Mouse (Mus musculus) heart, embryonic 10.5 days (tissue): ENCODE measurements around the gene Sept9. TPM values are rescaled to one million over a fixed set of nuclear protein-coding genes. Genes with fewer than 3 reads are reported as not detected.
A peak's percentile ranks its signal among the peaks of the same experiment; 100 is the strongest.

ENCODE experiments used
- DNase-seq: peaks from one replicate; pipeline ENCODE4 v3.0.0-alpha.2; 2017; ENCODE audit warnings: low spot score
- H3K27ac ChIP-seq: fragments of 300-500 bp; sonication (generic); 2 replicates; pipeline ENCODE4 v1.5.1; 2016; ENCODE audit warnings: mild to moderate bottlenecking
- H3K27me3 ChIP-seq: fragments of 300-500 bp; sonication (generic); 2 replicates; pipeline ENCODE4 v1.6.1; 2016; ENCODE audit warnings: mild to moderate bottlenecking; ENCODE audit not compliant: poor library complexity, insufficient read depth, severe bottlenecking
- H3K36me3 ChIP-seq: fragments of 300-500 bp; sonication (generic); 2 replicates; pipeline ENCODE4 v1.6.1; 2016; ENCODE audit warnings: mild to moderate bottlenecking, moderate library complexity
- H3K4me1 ChIP-seq: fragments of 300-500 bp; sonication (generic); 2 replicates; pipeline ENCODE4 v1.6.1; 2016; ENCODE audit warnings: mild to moderate bottlenecking
- H3K4me3 ChIP-seq: fragments of 300-500 bp; sonication (generic); 2 replicates; pipeline ENCODE4 v1.5.1; 2016; ENCODE audit warnings: mild to moderate bottlenecking, moderate library complexity
- H3K9me3 ChIP-seq: fragments of 300-500 bp; sonication (generic); 2 replicates; pipeline ENCODE4 v1.6.1; 2016; ENCODE audit warnings: mild to moderate bottlenecking, moderate library complexity
- WGBS: fragments of 180-500 bp; shearing (Covaris S2); methylation state at CpG from one replicate; pipeline ENCODE4 v1.1.7; 2016; 5-methylcytosine and 5-hydroxymethylcytosine counted together
- polyA plus RNA-seq: library from polyadenylated mRNA; unstranded; fragments of >200 nt; fragmentation: Nextera tagmentation; extraction: Ambion mirVana; gene quantifications from 2 replicates; pipeline ENCODE4 v1.2.1, GENCODE M21; 2016

Gene Sept9
- polyA plus RNA-seq, 1 experiment from 2014 or later: 164 TPM

DNA sequence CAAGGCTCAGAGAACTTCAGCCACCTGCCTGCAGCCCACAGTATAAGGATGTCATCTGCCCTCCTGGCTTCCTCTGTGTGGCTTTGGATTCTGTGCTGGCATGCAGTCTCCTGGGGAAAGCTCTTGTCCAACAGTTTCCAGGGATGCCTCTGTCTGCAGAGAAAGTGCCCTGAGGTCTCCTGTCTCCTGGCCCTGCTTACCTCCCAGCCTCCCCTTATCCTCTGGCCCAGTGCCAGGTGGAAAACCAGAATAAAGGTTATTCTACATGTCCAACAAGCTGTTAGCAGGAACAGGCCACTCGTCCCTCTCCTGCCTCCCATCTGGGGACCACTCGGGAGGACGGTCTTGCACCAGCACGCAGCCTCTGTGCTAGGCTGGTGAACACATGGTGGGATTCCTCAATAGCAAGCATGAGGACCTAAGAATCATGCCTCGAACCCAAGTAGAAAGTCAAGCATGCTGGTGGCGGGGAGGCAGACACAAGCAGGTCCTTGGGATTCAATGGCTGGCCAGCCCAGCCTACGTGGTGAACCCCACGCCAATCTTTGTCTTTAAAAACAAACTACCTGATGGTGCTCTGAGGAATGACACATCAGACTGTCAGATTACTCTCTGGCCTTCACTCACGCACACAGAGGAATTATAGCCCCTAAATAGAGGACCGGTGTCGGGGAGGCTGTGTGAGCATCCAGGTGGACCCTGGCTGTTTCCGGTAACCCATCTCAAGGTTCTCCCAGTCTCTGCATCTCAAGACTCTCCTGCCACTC, 111.1 kb downstream of the Sept9 start:
- H3K4me1 ChIP-seq: peaks cover 98% of the 10 kb centered on the region
- H3K9me3 ChIP-seq: no peaks in the 10 kb centered on the region
- H3K27me3 ChIP-seq: no peaks in the 10 kb centered on the region
- no peak for DNase-seq
- H3K27ac ChIP-seq: peak overlapping the region; percentile 83; the same call in 1 of the 2 replicates
- no peak overlapping the region for H3K4me3 ChIP-seq
- WGBS: 82% methylated on average over 12 of the region's 12 CpGs
- H3K36me3 ChIP-seq: 0 out of 2 replicates have a peak, but pooled peaks cover 2% of the 10 kb centered on the region

DNA sequence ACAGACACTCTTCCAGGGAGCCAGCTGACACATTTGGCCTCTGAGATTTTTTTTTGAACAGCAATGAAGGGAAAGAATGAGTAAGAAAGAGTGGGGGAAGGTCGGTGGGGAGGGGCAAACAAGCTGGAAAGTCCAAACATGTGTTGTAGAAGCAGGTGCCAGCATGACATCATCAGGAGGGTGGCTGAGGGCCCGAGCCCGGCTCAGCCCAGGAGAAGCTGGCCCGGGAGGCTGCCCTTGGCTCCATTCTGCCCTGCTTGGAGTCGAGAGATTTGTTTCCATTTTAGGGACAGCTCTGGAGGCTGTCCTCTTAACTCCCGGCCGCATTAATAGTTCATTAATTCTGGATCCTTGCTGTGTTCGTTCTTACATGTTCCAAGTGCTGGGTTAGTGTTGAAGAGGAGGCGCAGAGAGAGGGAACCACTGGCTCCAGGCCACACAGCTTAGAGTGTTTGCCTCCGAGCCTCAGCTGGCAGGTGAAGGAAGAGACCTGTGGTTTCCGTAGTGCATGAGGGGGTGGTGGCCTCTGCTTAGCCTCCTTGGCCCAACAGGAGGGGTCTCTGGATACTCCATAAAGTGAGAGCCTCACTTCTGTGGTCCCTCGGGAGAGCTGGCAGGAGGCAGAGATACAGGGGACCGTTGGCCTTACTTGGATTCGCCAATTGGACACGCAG, 111.8 kb downstream of the Sept9 start:
- WGBS: 65% methylated on average over 15 of the region's 15 CpGs
- Histone ChIP-seq H3K27ac (peak overlapping the region; percentile 75; the same call in 1 of the 2 replicates), H3K27me3 (no peaks in the 10 kb centered on the region), H3K9me3 (no peaks in the 10 kb centered on the region), H3K4me1 (peaks cover 97% of the 10 kb centered on the region), H3K36me3 (0 out of 2 replicates have a peak, but pooled peaks cover 2% of the 10 kb centered on the region), H3K4me3 (no peak overlapping the region)
- no peak for DNase-seq

DNA sequence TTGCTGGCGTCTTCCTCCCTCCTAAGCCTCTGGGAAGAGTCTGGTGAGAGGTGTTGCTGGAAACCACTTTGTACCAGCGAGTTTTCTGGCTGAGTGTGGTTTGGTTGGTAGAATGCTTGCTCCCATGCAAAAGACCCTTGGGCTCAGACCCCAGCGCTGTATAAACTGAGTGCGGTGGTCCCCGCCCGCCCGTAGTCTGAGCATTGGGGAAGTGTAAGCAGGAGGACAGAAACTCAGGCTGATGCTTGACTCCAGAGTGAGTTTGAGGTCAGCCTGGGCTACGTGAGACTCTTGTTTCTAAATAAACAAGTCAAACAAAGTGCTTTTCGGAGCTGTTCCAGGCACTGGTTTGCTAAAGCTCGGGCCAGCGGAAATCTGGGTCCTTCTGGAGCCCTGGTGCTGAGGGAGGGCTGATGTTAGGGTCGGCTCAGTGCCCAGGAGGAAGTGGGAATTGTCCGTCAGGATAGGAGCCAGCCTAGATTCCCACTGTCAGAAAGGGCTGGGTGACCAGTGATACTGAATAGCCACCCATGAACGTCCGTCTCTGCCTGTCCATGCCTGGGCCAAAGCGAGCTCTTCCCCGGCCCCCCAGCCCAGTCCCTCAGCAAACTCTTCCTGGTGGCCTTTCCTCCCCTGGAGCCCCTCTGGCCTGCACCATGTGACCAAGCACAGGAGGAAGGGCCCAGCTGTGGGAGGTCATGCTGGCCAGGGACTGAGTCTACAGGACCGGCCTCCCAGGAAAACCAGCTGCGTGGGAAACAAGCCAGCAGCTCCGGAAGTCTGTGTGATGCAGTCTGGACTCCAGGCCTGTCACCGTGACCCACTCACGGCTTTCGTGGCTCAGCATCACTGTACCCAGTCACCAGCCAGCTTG, 112.8 kb downstream of the Sept9 start:
- DNase-seq: no peak
- H3K36me3 ChIP-seq: no peaks in the 10 kb centered on the region
- H3K4me1 ChIP-seq: peaks cover 97% of the 10 kb centered on the region
- no peaks in the 10 kb centered on the region for H3K9me3 ChIP-seq
- no peak overlapping the region for H3K4me3 ChIP-seq
- WGBS: 64% methylated on average over 23 of the region's 23 CpGs
- no peaks in the 10 kb centered on the region for H3K27me3 ChIP-seq
- H3K27ac ChIP-seq: peak overlapping the region; percentile 75

DNA sequence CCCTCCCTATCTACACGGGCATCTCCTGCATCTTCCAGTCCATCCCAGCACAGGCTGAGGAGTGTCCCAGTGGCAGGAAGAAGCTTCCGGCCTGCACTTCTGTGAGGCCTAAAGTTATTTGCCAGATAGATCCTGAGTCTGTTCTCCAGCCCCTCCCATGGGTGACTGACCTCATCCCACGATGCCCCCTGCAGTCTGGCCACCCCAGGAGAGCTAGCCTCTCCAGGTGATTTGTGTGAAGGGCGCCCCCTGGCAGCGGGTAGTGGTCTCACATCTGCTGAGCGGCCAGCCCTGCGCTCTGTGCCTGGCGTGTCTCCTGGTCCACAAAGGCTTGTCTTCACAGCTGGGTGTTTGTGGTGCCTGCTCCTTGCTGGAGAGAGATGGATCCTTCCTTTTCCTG, 113.5 kb downstream of the Sept9 start:
- Histone ChIP-seq H3K9me3 (no peaks in the 10 kb centered on the region), H3K36me3 (no peaks in the 10 kb centered on the region), H3K27ac (peak overlapping the region; percentile 75), H3K27me3 (no peaks in the 10 kb centered on the region), H3K4me3 (no peak overlapping the region), H3K4me1 (peaks cover 97% of the 10 kb centered on the region)
- DNase-seq: no peak
- WGBS: 39% methylated on average over 8 of the region's 8 CpGs

DNA sequence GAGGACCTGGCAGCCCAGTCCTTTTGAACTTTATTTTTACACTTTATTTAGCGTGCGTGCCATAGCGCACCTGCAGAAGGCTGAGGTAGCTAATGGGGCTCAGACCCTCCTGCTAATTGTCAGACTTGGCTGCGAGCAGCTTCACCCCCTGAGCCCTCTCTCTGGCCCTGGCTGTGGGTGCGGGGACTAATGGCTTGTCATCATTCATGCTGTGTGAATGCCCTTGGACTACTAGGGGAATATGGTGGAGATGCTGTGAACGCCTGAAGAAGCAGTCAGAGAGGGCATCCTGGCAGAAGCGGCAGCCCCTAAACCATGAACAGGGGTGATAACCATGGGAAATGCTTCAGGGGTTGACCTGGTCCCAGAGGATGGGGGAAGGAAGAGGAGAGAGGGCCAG, 114.0 kb downstream of the Sept9 start:
- no peaks in the 10 kb centered on the region for H3K9me3 ChIP-seq
- DNase-seq: no peak
- no peaks in the 10 kb centered on the region for H3K36me3 ChIP-seq
- no peak overlapping the region for H3K4me3 ChIP-seq
- peaks cover 97% of the 10 kb centered on the region for H3K4me1 ChIP-seq
- no peak overlapping the region for H3K27ac ChIP-seq
- 85% methylated on average over 7 of the region's 7 CpGs for WGBS
- no peaks in the 10 kb centered on the region for H3K27me3 ChIP-seq

DNA sequence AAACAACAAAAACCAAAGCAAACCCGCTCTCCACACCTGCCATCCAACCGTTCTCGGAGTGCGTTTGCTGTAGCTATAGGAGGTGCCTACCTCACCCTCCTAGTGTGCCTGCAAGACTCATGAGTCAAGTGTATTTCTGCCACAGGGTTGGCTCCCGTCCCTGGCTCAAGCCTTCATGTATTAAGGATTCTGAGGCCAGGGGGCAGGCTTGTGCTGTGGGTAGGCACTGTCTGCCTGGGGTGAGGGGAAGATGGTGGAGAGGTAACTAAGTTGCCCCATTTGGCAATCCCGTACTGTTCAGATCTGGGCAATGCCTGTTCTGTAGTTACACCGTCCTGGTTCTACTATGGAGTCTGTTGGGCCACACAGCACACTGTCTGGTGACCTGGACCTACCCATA, 114.6 kb downstream of the Sept9 start:
- Histone ChIP-seq H3K4me1 (peaks cover 97% of the 10 kb centered on the region), H3K36me3 (no peaks in the 10 kb centered on the region), H3K4me3 (no peak overlapping the region), H3K27me3 (no peaks in the 10 kb centered on the region), H3K9me3 (no peaks in the 10 kb centered on the region), H3K27ac (0 out of 2 replicates have a peak overlapping the region, but pooled peaks have one; percentile 25)
- no peak for DNase-seq
- 86% methylated on average over 7 of the region's 7 CpGs for WGBS

DNA sequence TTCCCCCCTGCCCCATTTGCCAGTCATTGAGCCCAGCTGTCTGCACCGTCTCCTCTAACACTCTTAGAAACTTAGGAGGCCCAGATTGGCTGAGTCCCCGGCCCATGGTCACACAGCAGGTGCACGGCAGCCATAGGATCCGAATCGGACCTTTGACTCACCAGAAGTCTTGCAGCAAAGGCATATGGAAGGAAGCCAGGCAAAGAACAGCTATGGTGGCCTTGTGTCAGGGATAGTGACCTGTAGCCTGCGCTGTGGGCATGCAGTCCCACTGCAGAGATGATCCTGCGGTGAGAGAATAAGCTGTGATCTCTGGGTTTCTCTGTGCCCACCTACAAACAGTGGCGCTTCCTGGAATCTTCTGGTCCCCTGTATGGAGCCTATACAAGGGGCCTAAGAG, 115.1 kb downstream of the Sept9 start:
- 89% methylated on average over 8 of the region's 8 CpGs for WGBS

DNA sequence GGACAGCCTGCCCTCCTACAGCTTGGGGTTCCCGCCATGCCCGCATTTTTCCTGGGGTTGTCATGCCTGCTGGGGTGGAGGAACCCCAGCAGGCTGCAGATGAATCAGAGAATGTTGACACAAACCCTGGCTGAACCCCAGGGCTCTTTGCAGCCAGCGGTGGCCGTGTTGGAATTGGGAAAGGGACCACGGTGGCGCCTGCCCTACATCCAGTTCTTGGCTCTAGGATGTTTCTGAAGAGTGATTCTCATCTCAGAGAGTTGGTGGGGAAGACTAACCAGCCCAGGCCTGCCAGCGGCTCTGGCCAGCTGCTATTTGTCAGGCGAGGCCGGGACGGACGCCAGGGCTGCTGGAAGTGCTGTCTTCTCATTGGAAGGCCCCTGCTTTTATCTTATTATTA, 115.8 kb downstream of the Sept9 start:
- Histone ChIP-seq H3K36me3 (no peaks in the 10 kb centered on the region), H3K27ac (peak overlapping the region; percentile 68)

More for the DNA sequence above, 115.1 kb downstream of the Sept9 start:
- Histone ChIP-seq H3K9me3 (no peaks in the 10 kb centered on the region), H3K27ac (peak overlapping the region; percentile 25), H3K36me3 (no peaks in the 10 kb centered on the region), H3K4me1 (peaks cover 97% of the 10 kb centered on the region), H3K27me3 (no peaks in the 10 kb centered on the region), H3K4me3 (no peak overlapping the region)
- no peak for DNase-seq

DNA sequence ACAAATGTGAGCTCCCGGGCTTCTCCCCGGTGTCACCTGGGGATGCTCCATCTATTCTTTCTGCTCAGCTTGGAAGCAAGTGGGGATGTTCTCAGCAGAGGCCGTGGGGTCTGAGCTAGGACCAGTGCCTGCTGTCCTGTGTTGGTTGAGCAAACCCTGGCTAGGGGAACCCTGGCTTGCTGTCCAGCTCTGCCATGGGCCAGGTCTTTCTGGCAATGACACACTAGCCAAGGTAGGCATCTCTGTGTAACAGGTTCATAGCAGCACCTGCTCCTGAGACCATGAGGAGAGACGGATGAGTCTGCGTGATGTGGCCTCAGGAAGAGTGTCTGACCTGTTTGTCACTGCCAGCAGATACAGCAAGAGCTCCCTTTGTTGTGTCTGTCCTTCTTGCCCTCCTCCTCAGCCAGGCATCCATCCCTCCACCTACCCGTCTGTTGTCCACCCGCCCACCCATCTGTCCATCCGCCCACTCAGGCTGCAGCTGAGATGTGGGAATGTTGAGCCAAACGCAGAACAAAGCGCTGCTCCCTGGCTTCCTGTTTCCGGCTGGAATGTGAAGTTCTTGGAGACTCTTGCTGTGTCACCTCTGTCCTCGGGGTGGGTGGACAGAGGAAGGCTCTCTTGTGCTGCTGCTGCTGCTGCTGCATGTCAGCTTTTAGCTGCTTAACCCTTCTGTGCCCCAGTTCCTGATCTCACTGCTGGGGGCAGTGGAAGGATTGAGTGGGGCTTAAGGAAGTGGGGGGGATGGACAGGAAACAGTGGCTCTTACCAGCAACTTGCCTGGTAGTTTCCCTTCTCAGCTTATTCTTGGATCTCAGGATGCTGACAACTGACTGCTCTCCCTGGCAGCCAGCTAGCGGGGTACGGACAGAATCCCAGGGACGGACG, 117.2 kb downstream of the Sept9 start:
- Histone ChIP-seq H3K27me3 (no peaks in the 10 kb centered on the region), H3K27ac (peak overlapping the region; percentile 83), H3K4me1 (peaks cover 95% of the 10 kb centered on the region), H3K9me3 (no peaks in the 10 kb centered on the region), H3K4me3 (peak overlapping the region; percentile 37), H3K36me3 (no peaks in the 10 kb centered on the region)
- WGBS: 33% methylated on average over 16 of the region's 16 CpGs
- no peak for DNase-seq

More for the DNA sequence above, 115.8 kb downstream of the Sept9 start:
- 79% methylated on average over 11 of the region's 11 CpGs for WGBS
- no peaks in the 10 kb centered on the region for H3K9me3 ChIP-seq
- H3K4me3 ChIP-seq: no peak overlapping the region
- DNase-seq: no peak
- H3K27me3 ChIP-seq: no peaks in the 10 kb centered on the region
- H3K4me1 ChIP-seq: peaks cover 97% of the 10 kb centered on the region

DNA sequence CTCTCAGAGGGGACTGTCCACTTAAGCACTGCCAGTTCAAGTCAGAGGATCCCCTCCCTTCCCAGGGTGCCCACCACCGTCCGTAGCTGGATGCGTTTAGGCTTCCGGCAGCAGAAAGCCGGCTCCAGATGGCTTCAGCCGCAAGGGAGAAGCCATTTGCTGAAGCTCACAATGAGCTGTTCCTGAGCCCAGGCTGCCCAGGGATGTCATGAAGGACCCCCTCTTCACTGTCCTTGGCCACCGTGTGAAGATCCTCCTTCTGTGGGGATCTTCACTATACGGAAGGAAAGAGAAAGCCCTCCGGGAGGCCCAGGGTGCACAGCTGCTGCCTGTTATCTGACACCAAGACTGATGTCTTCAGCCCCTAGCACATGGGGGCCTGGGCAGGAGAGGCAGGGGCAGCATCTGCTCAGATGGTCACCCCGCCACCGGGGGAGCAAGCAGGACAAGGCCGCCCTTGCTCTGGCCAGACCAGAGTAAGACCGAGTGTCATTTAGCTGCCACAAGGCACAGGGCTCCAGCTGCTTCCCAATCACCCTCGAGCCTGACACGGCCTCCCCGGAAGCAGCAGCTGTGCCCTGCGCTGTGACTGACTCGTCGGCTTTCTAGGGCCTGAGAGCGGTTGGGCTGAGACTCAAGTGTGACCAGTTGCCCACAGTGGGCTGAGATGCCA, 118.1 kb downstream of the Sept9 start:
- no peak for DNase-seq

DNA sequence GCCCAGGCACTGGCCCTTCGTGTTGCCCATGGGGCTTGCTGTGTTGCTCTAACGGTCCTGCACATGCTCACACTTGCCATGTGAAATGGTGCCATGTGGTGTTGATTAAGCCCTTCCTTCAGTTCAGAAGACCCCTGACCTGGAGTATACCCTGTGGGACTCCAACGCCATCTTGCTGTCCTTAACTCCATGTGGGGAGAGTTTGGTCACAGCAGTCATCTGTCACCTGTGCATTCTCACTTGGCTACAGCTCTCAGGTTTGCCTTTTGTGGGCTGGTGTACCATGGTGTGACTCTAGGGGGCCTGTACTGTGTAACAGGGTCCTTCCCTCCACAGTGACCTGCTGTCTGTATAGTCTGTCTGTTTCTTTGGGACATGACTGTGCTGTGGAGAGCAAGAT, 118.7 kb downstream of the Sept9 start:
- H3K27me3 ChIP-seq: no peaks in the 10 kb centered on the region
- no peak for DNase-seq
- no peaks in the 10 kb centered on the region for H3K9me3 ChIP-seq
- H3K27ac ChIP-seq: peak overlapping the region; percentile 83
- WGBS: 45% methylated on average over 3 of the region's 3 CpGs
- peaks cover 94% of the 10 kb centered on the region for H3K4me1 ChIP-seq
- no peaks in the 10 kb centered on the region for H3K36me3 ChIP-seq
- H3K4me3 ChIP-seq: 0 out of 2 replicates have a peak overlapping the region, but pooled peaks have one; percentile 37

More for the DNA sequence above, 118.1 kb downstream of the Sept9 start:
- Histone ChIP-seq H3K4me3 (peak overlapping the region; percentile 37), H3K27me3 (no peaks in the 10 kb centered on the region), H3K27ac (peak overlapping the region; percentile 83), H3K9me3 (no peaks in the 10 kb centered on the region), H3K4me1 (peaks cover 94% of the 10 kb centered on the region), H3K36me3 (no peaks in the 10 kb centered on the region)
- 16% methylated on average over 20 of the region's 20 CpGs for WGBS
